Mouse (Mus musculus) cerebellum, adult 2 months (tissue): ENCODE measurements around the gene Rnf214.

Experiments
- CTCF ChIP-seq: fragments of 200-500 bp; IDR thresholded peaks from 2 replicates; pipeline ENCODE4 v1.5.1; 2011; ENCODE audit warnings: low read depth, mild to moderate bottlenecking, control low read depth, low read length, moderate library complexity, borderline replicate concordance; ENCODE audit not compliant: insufficient read depth
- POLR2A ChIP-seq: fragments of 200-500 bp; IDR thresholded peaks from 2 replicates; pipeline ENCODE4 v1.6.1; 2011; ENCODE audit warnings: low read length, control low read depth, borderline replicate concordance; ENCODE audit not compliant: insufficient read depth

- TF ChIP-seq CTCF, result no peak
- TF ChIP-seq POLR2A, result no peak
These were observed 39.0 kb upstream of the Rnf214 start for GRCm38 (mm10) chr9:45945721-45946120.
